Mouse (Mus musculus): Measurements from ENCODE around the gene Cdkl2. TPM values are rescaled to one million over a fixed set of nuclear protein-coding genes. Genes with fewer than 3 reads are reported as not detected.
A peak's percentile ranks its signal among the peaks of the same experiment; 100 is the strongest.

Cdkl2 gene
- total RNA-seq, 4 experiments from 2014 or later: 4.2 to 7.5 (median 5.7) TPM

- DNase-seq (ENCODE audit: low spot score in 2 of 2): no peak
Measured at GRCm38 (mm10) chr5:91993061-91993460, 50.6 kb downstream of the Cdkl2 start.

- no peak for DNase-seq (ENCODE audit: low spot score in 2 of 2)
Measured at GRCm38 (mm10) chr5:91991191-91991937, 52.3 kb downstream of the Cdkl2 start.

DNA sequence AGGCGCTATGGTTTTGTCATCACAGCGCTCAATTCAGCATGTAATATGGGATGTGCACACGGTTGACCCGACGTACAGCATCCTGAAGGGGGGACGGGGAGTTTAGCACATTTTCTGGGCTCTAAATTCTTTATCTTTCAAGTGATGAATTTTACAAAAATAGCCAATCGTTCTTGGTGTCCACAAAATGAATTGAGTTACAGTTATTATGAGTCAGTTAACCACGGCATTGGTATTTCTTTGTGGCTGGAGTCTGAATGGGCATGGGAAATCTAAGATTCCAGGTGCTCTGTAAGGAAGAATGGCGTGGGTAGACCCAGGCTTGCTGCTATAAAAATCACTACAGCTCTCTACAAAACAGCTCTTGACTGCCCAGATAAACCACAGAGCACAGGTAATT is 54.4 kb downstream of the Cdkl2 start:
- no peak for DNase-seq (ENCODE audit: low spot score in 2 of 2)

GRCm38 (mm10) chr5:91987799-91988198 is 55.9 kb downstream of the Cdkl2 start:
- no peak for DNase-seq (ENCODE audit: low spot score in 2 of 2)

GRCm38 (mm10) chr5:91987236-91987635 is 56.4 kb downstream of the Cdkl2 start, which contains the start of gene Odaph:
Gene Odaph, plus strand, starts transcription at chr5:91987475.
- no peak for DNase-seq (ENCODE audit: low spot score in 2 of 2)

GRCm38 (mm10) chr5:91985721-91986120 is 58.0 kb downstream of the Cdkl2 start:
- DNase-seq (ENCODE audit: low spot score in 2 of 2): no peak

GRCm38 (mm10) chr5:91983490-91983889 is 60.2 kb downstream of the Cdkl2 start:
- DNase-seq (ENCODE audit: low spot score in 2 of 2): no peak

GRCm38 (mm10) chr5:91981176-91981840 is 62.4 kb downstream of the Cdkl2 start:
- no peak for DNase-seq (ENCODE audit: low spot score in 2 of 2)

GRCm38 (mm10) chr5:91977397-91977770 is 66.3 kb downstream of the Cdkl2 start:
- DNase-seq (ENCODE audit: low spot score in 2 of 2): no peak

DNA sequence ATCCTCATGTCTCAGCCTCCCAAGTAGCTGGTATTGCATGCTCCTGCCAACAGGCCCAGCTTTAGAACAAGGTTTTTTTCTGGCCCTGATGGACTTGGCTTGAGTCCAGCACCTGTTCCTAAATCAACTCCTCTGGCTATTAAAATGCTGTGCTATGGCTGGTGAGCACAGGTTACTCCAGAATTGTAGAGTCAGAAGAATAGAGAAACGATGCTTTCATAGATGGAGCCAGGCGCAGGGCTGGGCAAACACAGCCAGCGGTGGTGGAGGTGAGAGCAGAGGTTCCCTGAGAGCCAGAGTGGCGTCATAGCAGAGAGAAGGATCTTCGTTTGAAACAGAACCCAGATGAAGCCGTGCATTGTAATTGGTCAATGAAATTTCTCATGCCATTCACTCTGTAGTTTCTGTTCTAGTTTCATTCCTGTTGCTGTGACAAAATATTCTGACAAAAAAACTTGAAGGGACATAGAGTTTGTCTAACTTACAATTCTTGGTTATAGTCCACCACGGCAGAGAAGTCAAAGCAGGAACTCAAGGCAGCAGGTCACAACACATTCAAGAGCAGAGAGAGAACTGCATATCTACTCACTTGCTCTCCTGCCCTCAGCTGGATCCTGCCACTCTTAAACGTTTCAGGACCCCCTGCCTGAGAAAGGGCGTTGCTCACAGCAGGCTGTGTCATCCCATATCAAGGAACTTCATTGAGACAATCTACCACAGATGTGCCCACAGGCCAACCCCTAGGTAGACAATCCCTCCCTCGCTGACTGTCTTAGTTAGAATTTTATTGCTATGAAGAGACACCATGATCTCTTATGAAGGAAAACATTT is 66.9 kb downstream of the Cdkl2 start:
- DNase-seq (ENCODE audit: low spot score in 2 of 2): no peak

DNA sequence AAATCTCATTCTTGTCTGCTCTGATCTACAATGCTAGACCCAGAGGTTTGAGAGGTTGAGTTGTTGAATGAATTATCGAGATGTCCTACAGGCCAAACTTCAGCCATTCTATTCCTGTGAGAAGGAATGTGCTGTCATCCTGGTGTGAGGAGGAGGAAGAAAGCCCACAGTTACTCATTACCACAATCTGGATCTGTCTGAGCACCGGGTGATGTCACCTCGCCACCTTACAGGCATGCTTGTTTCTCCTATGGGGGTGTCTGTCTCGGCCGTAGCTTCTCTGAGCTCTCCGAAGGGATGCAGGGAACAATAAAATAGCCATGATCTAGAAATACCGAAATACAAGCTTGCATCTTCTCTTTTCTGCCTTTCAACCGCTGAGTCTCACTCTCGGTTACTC is 67.9 kb downstream of the Cdkl2 start:
- DNase-seq (ENCODE audit: low spot score in 2 of 2): no peak

GRCm38 (mm10) chr5:91974002-91974401 is 69.7 kb downstream of the Cdkl2 start:
- no peak for DNase-seq (ENCODE audit: low spot score in 2 of 2)

GRCm38 (mm10) chr5:91972046-91972445 is 71.6 kb downstream of the Cdkl2 start:
- DNase-seq (ENCODE audit: low spot score in 2 of 2): no peak

- peak; percentile 86 to 91 for DNase-seq (ENCODE audit: low spot score in 2 of 2)
Measured at GRCm38 (mm10) chr5:91962639-91963440, 80.8 kb downstream of the Cdkl2 start, which contains the start of gene Rchy1. Gene Rchy1, minus strand, starts transcription at chr5:91963068.

DNA sequence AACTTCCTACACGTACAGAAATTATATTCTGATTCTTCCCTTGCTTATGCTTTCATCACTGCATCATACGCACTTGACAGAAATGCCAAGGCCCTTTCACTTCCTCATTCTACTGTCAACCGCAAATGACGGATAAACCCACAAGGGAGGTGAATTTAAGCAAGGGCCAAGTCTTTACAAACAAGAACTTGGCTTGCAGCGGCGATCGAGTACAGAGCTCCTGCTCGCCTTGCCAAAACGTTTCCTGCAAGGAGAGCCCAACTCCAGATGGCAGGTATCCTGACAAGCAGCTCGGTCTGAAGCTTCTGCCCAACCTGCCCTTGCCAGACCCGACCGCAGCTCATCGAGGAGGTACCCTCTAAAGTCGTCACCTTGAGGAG is 81.4 kb downstream of the Cdkl2 start:
- DNase-seq (ENCODE audit: low spot score in 2 of 2): no peak

- DNase-seq (ENCODE audit: low spot score in 2 of 2): no peak
Measured at GRCm38 (mm10) chr5:91961370-91961769, 82.3 kb downstream of the Cdkl2 start.

- no peak for DNase-seq (ENCODE audit: low spot score in 2 of 2)
Measured at GRCm38 (mm10) chr5:91960606-91961254, 83.0 kb downstream of the Cdkl2 start.

GRCm38 (mm10) chr5:91959986-91960385 is 83.7 kb downstream of the Cdkl2 start:
- DNase-seq (ENCODE audit: low spot score in 2 of 2): no peak

DNA sequence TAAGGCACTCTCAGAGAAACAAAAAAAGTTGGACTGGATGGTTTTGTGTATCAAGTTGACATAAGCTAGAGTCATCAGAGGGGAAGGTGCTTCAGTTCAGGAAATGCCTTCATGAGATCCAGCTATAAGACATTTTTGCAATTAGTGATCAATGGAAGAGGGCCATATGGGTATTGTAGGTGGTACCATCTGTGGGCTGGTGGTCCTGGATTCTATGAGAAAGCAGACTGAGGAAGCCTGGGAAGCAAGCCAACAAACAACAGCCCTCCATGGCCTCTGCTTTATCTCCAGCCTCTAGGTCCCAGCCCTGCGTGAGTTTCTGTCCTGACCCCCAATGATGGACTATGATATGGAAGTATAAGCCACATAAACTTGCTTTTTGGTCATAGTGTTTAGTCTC is 84.6 kb downstream of the Cdkl2 start:
- no peak for DNase-seq (ENCODE audit: low spot score in 2 of 2)

DNA sequence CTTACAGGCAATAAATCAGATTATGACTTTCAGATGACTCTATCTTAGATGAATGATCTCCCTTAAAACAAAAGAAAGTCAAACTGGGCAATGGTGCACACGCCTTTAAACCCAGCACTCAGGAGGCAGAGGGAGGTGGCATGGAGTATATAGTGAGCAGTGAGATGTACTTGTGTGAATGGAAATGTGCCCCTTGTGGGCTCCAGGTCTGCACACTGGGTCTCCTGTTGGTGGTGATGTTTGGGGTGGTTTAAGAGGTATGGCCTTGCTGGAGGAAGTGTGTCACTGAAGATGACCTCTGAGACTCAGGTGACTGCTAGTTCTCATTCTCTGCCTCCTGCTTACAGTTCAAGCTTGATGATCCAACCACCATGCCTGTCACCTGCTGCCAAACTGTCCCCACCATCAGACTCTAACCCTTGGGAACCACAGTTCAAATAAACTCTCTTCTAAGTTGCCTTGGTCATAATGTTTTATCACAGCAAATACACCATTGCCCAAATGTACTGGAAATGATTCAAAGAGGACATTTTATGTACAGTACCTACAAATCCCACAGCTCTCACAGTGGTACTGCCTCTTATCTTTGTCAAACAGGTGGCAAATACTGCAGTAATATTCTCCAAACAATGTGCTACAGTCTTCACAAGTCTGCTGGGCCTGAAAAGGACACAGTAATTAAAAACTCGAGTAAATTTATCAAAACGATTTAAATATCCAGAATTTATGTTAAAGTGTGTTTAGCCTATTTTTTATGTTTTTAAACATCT is 86.5 kb downstream of the Cdkl2 start:
- DNase-seq (ENCODE audit: low spot score in 2 of 2): no peak
